Mouse (Mus musculus): ENCODE measurements around the gene Plin4. TPM values are rescaled to one million over a fixed set of nuclear protein-coding genes. Genes with fewer than 3 reads are reported as not detected.
"Not testable (repeated sequence)": the region's sequence is repeated elsewhere in the genome, so short reads cannot be mapped to it uniquely, and the experiment has no call there.

Gene Plin4
- polyA plus RNA-seq, 1 experiment from 2014 or later, result 0.12 TPM

- Histone ChIP-seq H3K9ac (no peak overlapping the region), H3K27me3 (ENCODE audit: control insufficient read depth, insufficient read depth, low read length) (no peaks in the 10 kb centered on the region), H3K4me3 (replicated peaks; ENCODE audit: low read length) (no peak overlapping the region), H3K4me2 (replicated peaks) (no peak overlapping the region), H3K9me3 (ENCODE audit: control insufficient read depth, low read length) (no peaks in the 10 kb centered on the region), H3K27ac (no peak overlapping the region), H3K4me1 (replicated peaks; ENCODE audit: control insufficient read depth, insufficient read depth, low read length) (no peaks in the 10 kb centered on the region), H3K36me3 (replicated peaks; ENCODE audit: control insufficient read depth, insufficient read depth) (peaks cover 95% of the 10 kb centered on the region)
- no peak for ATAC-seq (ENCODE audit: low FRiP score)
- WGBS, result 93% methylated on average over 8 of the region's 8 CpGs
- no peak for DNase-seq (ENCODE audit: low spot score)
Measured at GRCm38 (mm10) chr17:56098180-56098579, 11.4 kb downstream of the Plin4 start.

- no peaks in the 10 kb centered on the region for H3K27me3 ChIP-seq (ENCODE audit: control insufficient read depth, insufficient read depth, low read length)
- H3K9ac ChIP-seq, result no peak overlapping the region
- peaks cover 86% of the 10 kb centered on the region for H3K36me3 ChIP-seq (replicated peaks; ENCODE audit: control insufficient read depth, insufficient read depth)
- H3K4me3 ChIP-seq (replicated peaks; ENCODE audit: low read length), result no peak overlapping the region
- H3K9me3 ChIP-seq (ENCODE audit: control insufficient read depth, low read length), result no peaks in the 10 kb centered on the region
- no peak overlapping the region for H3K27ac ChIP-seq
- no peaks in the 10 kb centered on the region for H3K4me1 ChIP-seq (replicated peaks; ENCODE audit: control insufficient read depth, insufficient read depth, low read length)
- WGBS, result 88% methylated on average over 12 of the region's 12 CpGs
- no peak overlapping the region for H3K4me2 ChIP-seq (replicated peaks)
- no peak for ATAC-seq (ENCODE audit: low FRiP score)
- DNase-seq (ENCODE audit: low spot score), result no peak
Measured at GRCm38 (mm10) chr17:56096883-56097282, 12.7 kb downstream of the Plin4 start.

- Histone ChIP-seq H3K36me3 (replicated peaks; ENCODE audit: control insufficient read depth, insufficient read depth) (peaks cover 70% of the 10 kb centered on the region), H3K27ac (no peak overlapping the region), H3K4me1 (replicated peaks; ENCODE audit: control insufficient read depth, insufficient read depth, low read length) (no peaks in the 10 kb centered on the region), H3K4me3 (replicated peaks; ENCODE audit: low read length) (no peak overlapping the region), H3K9me3 (ENCODE audit: control insufficient read depth, low read length) (no peaks in the 10 kb centered on the region), H3K4me2 (replicated peaks) (no peak overlapping the region), H3K27me3 (ENCODE audit: control insufficient read depth, insufficient read depth, low read length) (no peaks in the 10 kb centered on the region), H3K9ac (no peak overlapping the region)
- 90% methylated on average over 1 of the region's 1 CpGs for WGBS
- DNase-seq (ENCODE audit: low spot score) (no peak), ATAC-seq (ENCODE audit: low FRiP score) (no peak)
Measured at GRCm38 (mm10) chr17:56092794-56093193, 16.8 kb downstream of the Plin4 start.

- peaks cover 65% of the 10 kb centered on the region for H3K36me3 ChIP-seq (replicated peaks; ENCODE audit: control insufficient read depth, insufficient read depth)
- no peaks in the 10 kb centered on the region for H3K4me1 ChIP-seq (replicated peaks; ENCODE audit: control insufficient read depth, insufficient read depth, low read length)
- H3K27ac ChIP-seq, result no peak overlapping the region
- no peak for ATAC-seq (ENCODE audit: low FRiP score)
- no peak for DNase-seq (ENCODE audit: low spot score)
- H3K9me3 ChIP-seq (ENCODE audit: control insufficient read depth, low read length), result no peaks in the 10 kb centered on the region
- no peak overlapping the region for H3K4me2 ChIP-seq (replicated peaks)
- no peaks in the 10 kb centered on the region for H3K27me3 ChIP-seq (ENCODE audit: control insufficient read depth, insufficient read depth, low read length)
- 88% methylated on average over 1 of the region's 1 CpGs for WGBS
- H3K4me3 ChIP-seq (replicated peaks; ENCODE audit: low read length), result no peak overlapping the region
- no peak overlapping the region for H3K9ac ChIP-seq
Measured at GRCm38 (mm10) chr17:56092312-56092711, 17.3 kb downstream of the Plin4 start.

DNA sequence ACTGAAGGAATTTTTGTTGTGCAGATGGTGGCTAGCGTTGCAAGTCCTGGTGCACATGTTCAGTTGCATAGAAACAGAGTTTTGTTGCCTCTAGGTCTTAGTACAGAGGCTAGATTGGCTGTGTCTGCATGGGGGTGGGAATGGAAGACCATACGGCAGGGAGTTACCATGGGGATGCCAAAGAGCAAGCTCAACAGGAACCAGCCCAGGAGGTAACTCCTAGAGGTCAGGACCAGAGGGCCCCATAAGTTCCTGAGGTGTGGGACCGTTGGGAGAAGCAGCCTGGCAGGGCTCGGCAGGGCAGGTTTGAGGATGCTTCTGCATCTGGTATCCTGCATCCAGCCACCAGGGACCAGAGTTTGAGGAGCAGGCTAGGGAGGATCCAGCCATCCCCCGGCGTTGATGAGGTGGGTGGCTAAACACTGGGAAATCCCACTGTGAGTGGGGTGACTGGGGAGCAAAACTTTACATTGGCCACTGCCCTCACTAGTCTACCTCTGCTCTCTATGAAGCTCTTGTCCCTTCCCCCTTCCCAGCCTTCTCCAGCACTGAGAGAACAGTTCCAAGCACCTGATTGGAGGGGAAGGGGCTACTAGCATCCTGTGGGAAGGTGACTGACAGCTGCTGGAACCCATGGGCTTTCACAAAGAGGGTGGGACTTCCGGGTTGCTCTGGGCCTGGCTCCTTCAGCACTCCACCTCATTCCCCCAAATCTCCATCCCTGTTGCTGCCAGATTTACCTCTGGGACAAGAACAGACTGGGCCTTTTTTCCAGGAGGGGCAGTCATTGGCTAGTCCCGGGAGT is 28.6 kb downstream of the Plin4 start:
- Histone ChIP-seq H3K4me3 (replicated peaks; ENCODE audit: low read length) (peak overlapping the region; percentile 95), H3K27me3 (ENCODE audit: control insufficient read depth, insufficient read depth, low read length) (no peaks in the 10 kb centered on the region), H3K27ac (peak overlapping the region; percentile 29; the same call in 1 of the 2 replicates), H3K4me1 (replicated peaks; ENCODE audit: control insufficient read depth, insufficient read depth, low read length) (peaks cover 24% of the 10 kb centered on the region), H3K4me2 (replicated peaks) (peak overlapping the region; percentile 93), H3K9me3 (ENCODE audit: control insufficient read depth, low read length) (no peaks in the 10 kb centered on the region), H3K36me3 (replicated peaks; ENCODE audit: control insufficient read depth, insufficient read depth) (peaks cover 31% of the 10 kb centered on the region), H3K9ac (peak overlapping the region; percentile 90)
- peak; percentile 76 for DNase-seq (ENCODE audit: low spot score)
- ATAC-seq (ENCODE audit: low FRiP score), result peak; percentile 44
- 8% methylated on average over 8 of the region's 8 CpGs for WGBS

GRCm38 (mm10) chr17:56079921-56080320 is 29.7 kb downstream of the Plin4 start:
- no peak for DNase-seq (ENCODE audit: low spot score)
- H3K27ac ChIP-seq, result peak overlapping the region; percentile 74; the same call in 1 of the 2 replicates
- peak overlapping the region; percentile 90 for H3K9ac ChIP-seq
- H3K27me3 ChIP-seq (ENCODE audit: control insufficient read depth, insufficient read depth, low read length), result no peaks in the 10 kb centered on the region
- peaks cover 29% of the 10 kb centered on the region for H3K36me3 ChIP-seq (replicated peaks; ENCODE audit: control insufficient read depth, insufficient read depth)
- H3K4me1 ChIP-seq (replicated peaks; ENCODE audit: control insufficient read depth, insufficient read depth, low read length), result peaks cover 24% of the 10 kb centered on the region
- 2% methylated on average over 10 of the region's 11 CpGs for WGBS
- no peak for ATAC-seq (ENCODE audit: low FRiP score)
- H3K9me3 ChIP-seq (ENCODE audit: control insufficient read depth, low read length), result no peaks in the 10 kb centered on the region
- H3K4me2 ChIP-seq (replicated peaks), result peak overlapping the region; percentile 93
- H3K4me3 ChIP-seq (replicated peaks; ENCODE audit: low read length), result peak overlapping the region; percentile 95

GRCm38 (mm10) chr17:56078880-56079795 is 30.5 kb downstream of the Plin4 start, which contains the start of gene Hdgfl2:
Gene Hdgfl2, plus strand, starts transcription at chr17:56079634.
- H3K4me2 ChIP-seq (replicated peaks), result peak within 1 kb of the TSS; percentile 93
- peak within 1 kb of the TSS; percentile 74 for H3K27ac ChIP-seq
- DNase-seq (ENCODE audit: low spot score) (peak; percentile 98), ATAC-seq (ENCODE audit: low FRiP score) (peak; percentile 94)
- H3K9ac ChIP-seq, result peak within 1 kb of the TSS; percentile 90
- peak within 1 kb of the TSS; percentile 95 for H3K4me3 ChIP-seq (replicated peaks; ENCODE audit: low read length)
- H3K36me3 ChIP-seq (replicated peaks; ENCODE audit: control insufficient read depth, insufficient read depth), result peaks cover 21% of the 10 kb centered on the region
- H3K27me3 ChIP-seq (ENCODE audit: control insufficient read depth, insufficient read depth, low read length), result no peaks in the 10 kb centered on the region
- peaks cover 26% of the 10 kb centered on the region for H3K4me1 ChIP-seq (replicated peaks; ENCODE audit: control insufficient read depth, insufficient read depth, low read length)
- WGBS, result under 1% methylated on average over 61 of the region's 61 CpGs
- no peaks in the 10 kb centered on the region for H3K9me3 ChIP-seq (ENCODE audit: control insufficient read depth, low read length)

DNA sequence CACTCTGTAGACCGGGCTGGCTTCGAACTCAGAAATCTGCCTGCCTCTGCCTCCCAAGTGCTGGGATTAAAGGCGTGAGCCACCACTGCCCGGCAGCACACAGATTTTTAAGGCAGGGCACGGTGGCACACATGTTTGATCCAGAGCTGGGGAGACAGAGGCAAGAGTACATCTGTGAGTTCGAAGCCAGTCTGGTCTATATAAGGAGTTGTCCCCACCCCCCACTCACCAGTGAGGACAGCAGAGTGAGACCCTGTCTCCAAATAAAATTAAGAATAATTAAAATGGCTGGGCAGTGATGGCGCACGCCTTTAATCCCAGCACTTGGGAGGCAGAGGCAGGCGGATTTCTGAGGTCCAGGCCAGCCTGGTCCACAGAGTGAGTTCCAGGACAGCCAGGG is 31.2 kb downstream of the Plin4 start:
- not testable (repeated sequence) for DNase-seq (ENCODE audit: low spot score); ATAC-seq (ENCODE audit: low FRiP score); H3K27me3 ChIP-seq (ENCODE audit: control insufficient read depth, insufficient read depth, low read length); H3K9ac ChIP-seq; H3K27ac ChIP-seq; H3K9me3 ChIP-seq (ENCODE audit: control insufficient read depth, low read length)
- H3K4me3 ChIP-seq (replicated peaks; ENCODE audit: low read length), result peak overlapping the region; percentile 95
- whole genome bisulfite sequencing, result 65% methylated on average over 9 of the region's 9 CpGs
- H3K4me1 ChIP-seq (replicated peaks; ENCODE audit: control insufficient read depth, insufficient read depth, low read length), result peaks cover 31% of the 10 kb centered on the region
- H3K4me2 ChIP-seq (replicated peaks), result peak overlapping the region; percentile 93
- H3K36me3 ChIP-seq (replicated peaks; ENCODE audit: control insufficient read depth, insufficient read depth), result peaks cover 16% of the 10 kb centered on the region

DNA sequence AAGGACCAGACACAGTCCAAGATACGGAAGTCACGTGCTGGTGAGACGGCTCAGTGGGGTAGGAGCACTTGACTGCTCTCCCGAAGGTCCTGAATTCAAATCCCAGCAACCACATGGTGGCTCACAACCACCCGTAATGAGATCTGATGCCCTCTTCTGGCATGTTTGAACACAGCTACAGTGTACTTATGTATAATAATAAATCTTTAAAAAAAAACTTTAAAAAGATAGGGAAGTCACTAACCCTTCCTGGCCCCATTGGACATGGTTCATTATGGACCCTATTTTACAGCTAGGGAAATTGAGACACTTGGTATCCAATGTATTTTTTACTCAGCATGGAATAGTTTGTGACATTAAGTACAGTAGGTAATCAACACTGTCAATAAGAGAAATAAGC is 32.1 kb downstream of the Plin4 start:
- Histone ChIP-seq H3K9ac (no peak overlapping the region), H3K27me3 (ENCODE audit: control insufficient read depth, insufficient read depth, low read length) (no peaks in the 10 kb centered on the region), H3K9me3 (ENCODE audit: control insufficient read depth, low read length) (no peaks in the 10 kb centered on the region), H3K27ac (no peak overlapping the region), H3K4me3 (replicated peaks; ENCODE audit: low read length) (no peak overlapping the region), H3K36me3 (replicated peaks; ENCODE audit: control insufficient read depth, insufficient read depth) (peaks cover 16% of the 10 kb centered on the region), H3K4me2 (replicated peaks) (no peak overlapping the region), H3K4me1 (replicated peaks; ENCODE audit: control insufficient read depth, insufficient read depth, low read length) (peaks cover 31% of the 10 kb centered on the region)
- DNase-seq (ENCODE audit: low spot score) (no peak), ATAC-seq (ENCODE audit: low FRiP score) (no peak)
- 95% methylated on average over 5 of the region's 5 CpGs for WGBS

Measured in hindbrain, embryonic 14.5 days (tissue).